Mouse (Mus musculus) left cerebral cortex, postnatal 14 days (tissue): ENCODE measurements around the gene Pdgfb. TPM values are rescaled to one million over a fixed set of nuclear protein-coding genes. Genes with fewer than 3 reads are reported as not detected.

ENCODE experiments used
- DNase-seq, 2 experiments: peaks; one replicate each; pipeline ENCODE4 v3.0.0; 2021 to 2022; ENCODE audit warnings: low spot score in 2 of 2, mixed read lengths in 1 of 2
- intact Hi-C: fragments of 180-260 bp; cut with DNase I; formaldehyde crosslinking; loops from one replicate; pipeline ENCODE4 v1.15.1; 2025
- long read RNA-seq, 2 experiments: library from polyadenylated mRNA; stranded (forward); transcript quantifications; one replicate each; pipeline ENCODE4 v2.0.0; 2021
- total RNA-seq, 2 experiments: library from RNA; stranded (reverse); gene quantifications; 2 replicates each; pipeline ENCODE4 v1.2.3; 2021

Pdgfb gene
- 10 to 100 TPM; 41.9 to 42.8 TPM for total RNA-seq
- long read RNA-seq, experiment 1, transcript Pdgfb-201 (7 exons, 2,944 nt), result major isoform, 22 of 69 reads
- long read RNA-seq, experiment 1, partial matches to known transcripts, result 14 of 69 reads
- long read RNA-seq, experiment 1, other reads (novel, unspliced or antisense), result 33 of 69 reads
- long read RNA-seq, experiment 2, transcript Pdgfb-201 (7 exons, 2,944 nt), result major isoform, 35 of 88 reads
- long read RNA-seq, experiment 2, partial matches to known transcripts, result 1 of 88 reads
- long read RNA-seq, experiment 2, other reads (novel, unspliced or antisense), result 52 of 88 reads

DNA sequence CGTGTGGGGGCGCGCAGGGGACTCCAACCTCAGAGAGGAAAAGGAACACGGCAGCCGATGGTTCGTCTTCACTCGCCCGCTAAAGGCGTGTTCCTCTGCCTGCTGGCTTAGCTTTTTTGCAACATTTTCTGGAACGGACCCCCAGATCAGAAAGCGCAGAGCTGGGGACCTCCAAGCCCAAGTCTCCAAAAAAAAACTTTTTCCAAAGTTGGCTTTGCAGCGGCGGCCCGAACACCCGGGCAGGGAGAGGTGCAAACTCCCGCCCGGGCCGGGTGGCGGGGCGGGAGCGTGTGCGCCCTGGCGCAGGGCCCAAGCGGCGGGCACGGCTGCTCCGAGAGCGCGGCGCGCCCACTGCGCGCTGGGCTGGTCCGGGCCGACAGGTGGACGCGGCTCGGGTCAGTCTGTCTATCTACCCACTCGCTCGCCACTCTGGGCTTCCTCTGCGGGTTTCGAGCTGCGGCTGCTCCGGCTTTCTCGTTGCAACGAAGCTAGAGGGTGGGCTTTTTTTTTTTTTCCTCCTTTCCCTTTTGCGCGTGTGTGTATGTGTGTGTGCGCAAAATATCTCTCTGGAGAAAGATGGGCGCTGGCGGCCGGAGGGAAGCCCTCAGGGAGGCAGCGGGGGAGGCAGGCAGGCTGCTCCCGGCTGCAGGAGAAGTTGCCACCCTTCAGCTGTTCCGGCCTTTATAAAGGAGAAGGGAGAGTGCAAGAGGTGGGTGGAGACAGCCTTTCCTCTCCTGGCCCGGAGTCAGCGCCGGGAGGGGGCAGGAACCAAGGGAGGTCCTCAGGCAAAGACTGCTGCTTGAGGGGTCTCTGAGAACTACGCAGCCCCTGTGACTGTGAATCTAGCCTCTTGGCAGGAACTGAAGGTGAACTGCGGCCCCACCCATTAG lies at the start of gene Pdgfb:
TSS of gene Pdgfb (minus strand) at position 657 of the 890 bp plus-strand sequence.
- peak; percentile 66 to 69 for DNase-seq
- intact Hi-C loops, result loop anchor here (5.0 kb wide), 1 partner anchor 63 kb away; no protein-coding TSS in a partner anchor

DNA sequence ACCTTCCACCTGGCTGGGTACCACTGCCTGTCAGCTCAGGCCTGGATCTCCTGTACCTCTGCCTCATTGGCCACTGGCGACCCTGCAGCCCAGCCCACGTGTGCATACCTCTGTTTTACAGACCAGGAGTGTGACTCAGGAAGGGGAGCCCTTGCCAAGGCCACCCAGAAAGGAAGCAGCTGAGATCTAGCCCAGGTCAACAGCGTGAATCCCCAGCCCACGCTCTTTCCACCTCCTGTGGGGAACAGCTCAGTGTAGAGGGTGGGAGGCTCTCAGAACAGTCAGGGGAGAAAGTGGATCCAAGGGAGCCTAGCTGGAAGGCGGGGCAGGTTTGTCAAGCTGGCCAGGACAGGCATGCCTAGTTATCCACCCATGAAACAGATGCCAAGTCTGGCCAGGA lies 48.0 kb upstream of the Pdgfb start:
- DNase-seq, result no peak
- intact Hi-C loops, result loop anchor here (2.0 kb wide), 1 partner anchor 38 kb away; no protein-coding TSS in a partner anchor

DNA sequence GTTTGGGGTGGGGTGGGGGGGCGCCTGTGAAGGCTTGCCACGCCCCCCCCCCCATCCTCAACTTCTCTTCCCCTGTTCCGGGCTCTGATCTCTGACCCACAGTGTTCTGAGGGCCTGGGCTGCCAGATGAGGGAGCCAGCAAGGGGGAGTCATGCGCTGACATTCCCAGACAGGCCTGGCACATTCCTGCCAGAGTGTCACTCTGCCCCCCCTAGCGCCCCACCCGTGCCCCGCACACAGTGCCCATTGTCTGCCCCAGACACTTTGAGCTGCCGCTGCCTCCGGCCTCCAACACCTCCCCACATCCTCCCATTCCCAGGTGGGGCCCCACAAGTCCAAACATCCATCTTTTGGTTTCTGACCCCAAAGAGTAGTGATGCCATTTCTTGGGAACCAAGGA lies 47.6 kb upstream of the Pdgfb start:
- DNase-seq, result no peak
- intact Hi-C loops, result loop anchor here (2.0 kb wide), 1 partner anchor 38 kb away; no protein-coding TSS in a partner anchor

DNA sequence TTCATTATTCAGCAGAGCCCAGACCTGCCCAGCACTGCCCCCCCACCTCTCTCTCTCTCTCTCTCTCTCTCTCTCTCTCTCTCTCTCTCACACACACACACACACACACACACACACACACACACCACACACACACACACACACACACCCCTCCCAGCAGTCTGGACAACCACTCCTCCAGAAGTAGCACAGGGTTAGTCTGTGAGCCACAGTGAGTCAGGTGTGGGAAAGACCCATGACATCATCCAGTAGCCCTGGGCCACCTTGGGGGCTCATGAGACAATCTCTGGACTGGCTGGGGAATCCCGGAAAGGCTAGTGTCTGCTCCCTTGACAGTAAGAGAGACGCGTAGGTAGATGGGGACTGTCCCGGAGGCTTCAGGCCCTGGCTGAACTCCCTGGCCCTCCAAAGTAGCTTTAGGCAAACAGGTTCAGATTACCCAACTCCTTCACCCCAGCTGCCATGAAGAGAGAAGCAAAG lies 46.3 kb upstream of the Pdgfb start:
- intact Hi-C loops, result no loop called here
- no peak for DNase-seq

DNA sequence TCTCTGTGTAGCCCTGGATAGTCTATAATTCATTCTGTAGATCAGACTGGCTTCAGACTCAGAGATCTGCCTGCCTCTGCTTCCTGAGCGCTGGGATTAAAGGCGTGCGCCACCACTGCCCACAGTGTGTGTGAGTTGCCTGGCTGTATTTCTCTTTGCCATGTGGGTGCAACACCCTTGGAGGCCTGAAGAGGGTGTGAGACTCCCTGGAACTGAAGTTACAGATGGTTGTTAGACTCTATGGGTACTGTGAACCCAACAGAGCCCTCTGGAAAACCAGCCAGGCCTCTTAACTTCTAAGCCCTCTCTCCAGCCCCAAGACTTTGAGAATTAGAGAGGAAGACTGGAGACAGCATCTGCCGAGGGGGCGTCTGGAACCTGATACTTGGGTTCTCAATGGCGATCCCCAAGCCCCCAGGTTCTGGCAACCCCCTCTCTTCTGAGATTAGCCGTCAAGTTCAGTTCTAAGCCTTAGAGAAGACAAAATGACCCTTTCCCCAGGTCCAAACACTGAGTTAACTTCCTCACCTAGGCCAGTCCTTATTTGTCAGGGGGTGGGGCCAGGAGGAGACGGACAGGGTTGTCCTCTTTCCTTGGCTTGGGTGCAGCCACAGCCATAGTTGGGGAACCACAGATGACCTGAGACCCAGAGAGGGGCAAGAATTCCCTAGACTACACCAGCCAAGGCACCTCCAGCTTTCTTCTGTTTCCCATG lies 45.7 kb upstream of the Pdgfb start:
- intact Hi-C loops, result no loop called here
- no peak for DNase-seq

- DNase-seq, result no peak
Observed at GRCm38 (mm10) chr15:80059606-80060005, 44.8 kb upstream of the Pdgfb start.

GRCm38 (mm10) chr15:80058151-80058550 lies 43.4 kb upstream of the Pdgfb start:
- intact Hi-C loops, result no loop called here
- no peak for DNase-seq

More at GRCm38 (mm10) chr15:80059606-80060005, 44.8 kb upstream of the Pdgfb start:
- intact Hi-C loops, result no loop called here

- intact Hi-C loops, result no loop called here
- no peak for DNase-seq
Observed at GRCm38 (mm10) chr15:80054034-80054710, 39.4 kb upstream of the Pdgfb start.

DNA sequence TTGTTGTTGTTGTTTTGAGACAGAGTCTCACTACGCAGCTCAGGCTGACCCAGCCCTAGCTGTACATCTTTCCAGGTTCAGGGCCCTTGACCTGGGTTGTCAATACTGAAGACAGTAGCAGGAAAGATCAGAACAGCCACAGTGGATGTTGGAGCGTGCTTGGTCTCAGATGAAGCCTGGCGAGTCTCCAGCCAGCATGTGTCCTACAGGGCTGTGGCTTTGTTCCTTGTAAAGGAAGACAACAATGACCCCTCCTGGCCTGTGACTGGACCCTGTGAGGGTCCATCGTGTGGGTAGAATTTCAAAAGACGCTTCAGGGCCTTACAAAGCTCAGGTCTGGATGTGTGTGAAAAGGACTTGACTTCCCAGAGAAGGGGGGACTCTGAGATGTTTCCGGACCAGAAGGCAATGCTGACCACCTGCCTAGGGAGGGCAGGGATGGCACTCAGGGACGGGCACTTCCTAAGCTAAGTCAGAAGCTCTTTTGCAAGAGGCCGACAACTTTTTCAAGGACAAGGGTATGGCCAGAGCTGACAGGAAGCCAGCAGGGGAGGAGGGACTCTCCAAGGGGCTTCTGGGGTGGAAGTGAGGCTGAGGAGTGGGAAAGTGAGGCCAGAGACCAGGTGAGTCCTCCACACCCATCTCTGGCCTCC lies 38.7 kb upstream of the Pdgfb start:
- no peak for DNase-seq
- intact Hi-C loops, result no loop called here

DNA sequence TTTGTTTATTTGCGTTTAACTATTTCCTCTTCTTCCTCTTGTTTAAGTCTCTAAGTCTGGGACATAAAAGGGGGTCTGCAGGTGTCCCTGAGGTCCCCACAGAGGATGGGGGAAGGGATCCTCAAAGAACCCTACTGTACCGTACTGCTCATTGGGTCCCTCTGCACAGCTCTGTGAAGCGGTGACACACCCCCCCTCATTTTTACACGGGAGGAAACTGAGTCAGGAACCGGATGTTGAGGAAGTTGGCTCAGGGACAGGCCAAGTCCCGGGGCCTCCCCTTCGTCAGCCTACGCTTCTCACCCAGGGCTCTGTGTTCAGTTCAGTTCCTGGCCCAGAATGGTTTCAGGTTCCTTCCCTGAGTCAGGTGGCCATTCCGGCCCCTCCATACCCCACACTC lies 37.0 kb upstream of the Pdgfb start:
- DNase-seq, result no peak
- intact Hi-C loops, result no loop called here

DNA sequence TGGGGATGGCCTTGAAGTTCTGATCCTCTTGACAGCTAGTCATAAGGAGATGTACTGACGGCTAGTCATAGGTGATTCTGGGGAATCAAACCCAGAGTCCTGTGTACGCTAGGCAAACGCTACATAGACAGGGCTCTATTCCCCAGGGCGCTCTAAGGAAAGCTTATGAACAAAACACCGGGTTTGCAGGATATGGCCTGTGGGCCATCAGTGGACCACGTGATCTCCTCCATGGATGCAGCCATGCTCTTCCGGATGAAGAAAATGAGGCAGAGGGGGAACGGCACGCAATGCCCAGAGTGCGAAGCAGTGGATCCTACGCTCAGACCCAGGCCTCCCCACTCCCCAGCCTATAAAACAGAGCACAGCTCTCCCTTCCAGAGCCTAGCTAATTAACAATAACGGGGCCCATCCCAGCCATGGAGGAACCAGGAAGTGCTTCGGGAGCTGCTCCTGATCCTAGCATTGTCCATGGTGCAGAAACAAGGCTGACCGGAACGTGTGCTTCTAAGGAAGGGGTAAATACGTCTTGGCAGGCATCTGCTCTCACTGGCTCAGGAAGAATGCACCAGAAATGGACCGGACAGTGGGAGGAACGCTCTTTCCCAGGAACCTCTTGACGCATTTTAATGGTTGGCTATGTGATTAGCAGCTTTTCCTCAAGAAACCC lies 36.5 kb upstream of the Pdgfb start:
- no peak for DNase-seq
- intact Hi-C loops, result no loop called here

GRCm38 (mm10) chr15:80050093-80050492 lies 35.3 kb upstream of the Pdgfb start:
- intact Hi-C loops, result no loop called here
- DNase-seq, result no peak

- DNase-seq, result no peak
- intact Hi-C loops, result no loop called here
Observed at GRCm38 (mm10) chr15:80047973-80048372, 33.2 kb upstream of the Pdgfb start.

DNA sequence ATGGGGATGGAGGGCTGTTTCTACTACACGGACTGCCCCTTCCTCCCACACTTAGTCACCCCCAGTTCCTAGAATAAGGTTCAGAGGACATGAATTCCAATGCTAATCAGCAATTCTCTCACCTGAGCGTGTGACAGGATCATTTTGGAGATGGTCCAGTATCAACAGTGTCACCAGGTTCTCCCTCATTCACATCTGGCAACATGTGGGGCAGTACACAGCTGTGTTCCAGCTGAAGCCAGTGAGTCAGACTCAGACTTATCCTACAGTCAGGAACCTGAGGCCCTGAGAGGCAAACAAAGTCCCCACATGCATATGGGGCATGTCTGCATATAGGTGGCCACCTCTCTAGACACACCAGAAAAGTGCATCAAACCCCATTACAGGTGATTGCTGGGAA lies 32.5 kb upstream of the Pdgfb start:
- no peak for DNase-seq
- intact Hi-C loops, result no loop called here

DNA sequence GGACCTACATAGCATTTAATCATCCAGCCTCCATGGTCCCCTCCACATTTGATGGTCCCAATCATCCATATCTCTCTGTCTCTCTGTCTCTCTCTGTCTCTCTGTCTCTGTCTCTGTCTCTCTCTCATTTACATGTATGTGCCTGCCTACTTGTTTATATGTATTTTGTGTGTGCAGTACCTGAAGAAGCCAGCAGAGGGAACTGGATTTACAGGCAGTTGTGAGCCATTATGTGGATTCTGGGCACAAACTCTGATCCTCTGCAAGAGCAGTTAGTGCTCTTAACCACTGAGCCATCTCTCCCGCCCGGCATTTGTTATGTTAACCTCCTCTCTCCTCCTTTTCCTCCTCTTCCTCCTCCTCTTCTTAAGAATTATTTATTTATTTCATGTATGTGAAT lies 31.0 kb upstream of the Pdgfb start:
- intact Hi-C loops, result no loop called here
- DNase-seq, result no peak

- DNase-seq, result no peak
- intact Hi-C loops, result no loop called here
Observed at GRCm38 (mm10) chr15:80044249-80044648, 29.5 kb upstream of the Pdgfb start.

DNA sequence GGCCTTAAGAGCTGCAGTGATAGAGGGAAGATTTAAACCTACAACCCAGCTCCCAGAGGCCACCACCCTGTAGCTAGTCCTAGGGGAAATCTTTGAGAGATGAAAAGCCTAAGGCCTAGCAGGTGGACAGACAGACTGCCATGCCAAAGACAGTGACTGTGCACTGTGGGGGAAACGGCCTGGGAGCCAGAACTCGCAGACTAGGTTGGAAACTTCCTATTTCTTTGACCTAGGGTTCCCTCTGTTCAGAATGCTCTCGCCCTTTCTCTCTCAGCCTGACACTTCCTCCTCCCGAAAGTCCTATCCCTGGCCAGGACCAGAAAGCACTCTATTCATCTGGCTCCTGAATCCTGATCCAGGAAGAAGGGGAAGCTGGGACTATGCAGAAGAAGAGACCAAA lies 27.4 kb upstream of the Pdgfb start:
- intact Hi-C loops, result no loop called here
- no peak for DNase-seq

GRCm38 (mm10) chr15:80038110-80038391 lies 23.3 kb upstream of the Pdgfb start:
- no peak for DNase-seq
- intact Hi-C loops, result no loop called here
